Mouse (Mus musculus): ENCODE results near the gene Scube2. TPM values are rescaled to one million over a fixed set of nuclear protein-coding genes. Genes with fewer than 3 reads are reported as not detected.

Scube2 gene
- total and polyA plus RNA-seq, 3 experiments: not detected

DNA sequence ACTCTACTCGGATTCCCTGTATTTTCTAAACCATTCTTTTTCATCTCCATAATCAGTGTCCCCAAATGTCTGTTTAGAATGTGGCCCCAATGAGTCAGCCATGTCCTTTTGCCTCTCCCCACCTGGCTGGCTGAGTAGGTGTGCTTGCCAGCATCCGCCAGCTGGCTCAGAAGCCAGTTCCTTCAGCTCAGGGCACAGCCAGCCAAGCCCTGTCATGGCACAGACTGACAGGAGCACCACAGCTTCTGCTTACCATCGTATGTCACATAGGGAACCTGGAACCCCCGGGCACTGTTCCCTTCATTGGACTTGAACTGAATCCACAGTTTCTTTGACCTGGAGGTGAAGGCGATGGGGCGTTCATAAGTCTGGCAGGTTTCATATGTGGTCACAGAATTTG is 61.1 kb downstream of the Scube2 start:
- H3K4me3 ChIP-seq (replicated peaks in 1 of 3; ENCODE audit: low read depth in 2 of 3, low read length in 2 of 3, poor library complexity in 1 of 3): no peak overlapping the region
- H3K36me3 ChIP-seq (replicated peaks in 1 of 2; ENCODE audit: control insufficient read depth in 1 of 2, insufficient read depth in 1 of 2, low read length in 1 of 2): no peaks in the 10 kb centered on the region
- no peaks in the 10 kb centered on the region for H3K27me3 ChIP-seq (replicated peaks)
- H3K27ac ChIP-seq (ENCODE audit: insufficient read depth, low read depth): no peak overlapping the region
- in situ Hi-C loops (cut with MboI; ENCODE audit: low pct_ligation_motif_present, low pct_unique_long_range_greater_than_20kb, low sequenced_read_pairs) (no loop called here), dilution Hi-C loops (cut with MboI; ENCODE audit: extremely low pct_ligation_motif_present, extremely low pct_unique_long_range_greater_than_20kb, low sequenced_read_pairs) (no loop called here)
- no peak overlapping the region for H3K9ac ChIP-seq (ENCODE audit: insufficient read depth, low read depth)
- no peak overlapping the region for H3K4me2 ChIP-seq (ENCODE audit: insufficient read depth, low read depth, poor library complexity, severe bottlenecking)
- TF ChIP-seq MXI1 (IDR thresholded peaks at IDR 0.05; ENCODE audit: low read depth, low read length) (no peak), CTCF (conservative IDR thresholded peaks at IDR 0.05 in 1 of 2, IDR thresholded peaks at IDR 0.05 in 1 of 2; ENCODE audit: low read depth in 2 of 2, low read length in 2 of 2) (no peak), ETS1 (conservative IDR thresholded peaks at IDR 0.05; ENCODE audit: low read depth, low read length) (no peak), MAZ (IDR thresholded peaks at IDR 0.05; ENCODE audit: low read depth, low read length) (no peak), USF1 (IDR thresholded peaks at IDR 0.05; ENCODE audit: low read depth, low read length) (no peak), GABPA (IDR thresholded peaks at IDR 0.05; ENCODE audit: insufficient replicate concordance, low read depth, low read length) (no peak), ZKSCAN1 (IDR thresholded peaks at IDR 0.05; ENCODE audit: borderline replicate concordance, low read depth, low read length) (no peak), USF2 (conservative IDR thresholded peaks at IDR 0.05; ENCODE audit: low read depth, low read length) (no peak)
- H3K4me1 ChIP-seq (ENCODE audit: control insufficient read depth in 1 of 2, insufficient read depth in 2 of 2): peaks cover 8 to 20% of the 10 kb centered on the region in 2 experiments
- no peak for DNase-seq (ENCODE audit: extremely low read depth)
- no peaks in the 10 kb centered on the region for H3K79me2 ChIP-seq (replicated peaks; ENCODE audit: control insufficient read depth, extremely low read depth, insufficient read depth, poor library complexity, severe bottlenecking)
- H3K9me3 ChIP-seq (replicated peaks; ENCODE audit: low read length): no peaks in the 10 kb centered on the region

DNA sequence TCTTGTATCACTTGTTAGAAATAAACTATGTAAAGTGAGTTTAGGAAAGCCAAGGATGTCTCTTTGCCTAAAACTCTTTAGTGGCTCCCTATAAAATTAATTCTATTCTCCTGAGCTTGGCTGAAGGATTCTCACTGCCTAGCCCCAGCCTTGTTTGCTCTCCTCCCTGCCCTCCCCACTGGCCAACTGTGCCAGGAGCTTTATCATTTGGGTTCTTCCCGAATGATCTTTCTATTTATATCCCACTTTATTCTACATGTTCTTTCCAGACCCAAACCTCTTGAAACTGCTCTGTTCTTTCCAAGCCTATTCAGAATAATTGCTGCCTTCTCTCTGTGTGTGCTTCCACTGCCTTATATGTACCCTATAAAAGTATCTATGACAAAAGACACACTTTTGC is 62.0 kb downstream of the Scube2 start:
- Histone ChIP-seq H3K4me3 (replicated peaks in 1 of 3; ENCODE audit: low read depth in 2 of 3, low read length in 2 of 3, poor library complexity in 1 of 3) (no peak overlapping the region), H3K9me3 (replicated peaks; ENCODE audit: low read length) (no peaks in the 10 kb centered on the region), H3K27ac (ENCODE audit: insufficient read depth, low read depth) (no peak overlapping the region), H3K36me3 (replicated peaks in 1 of 2; ENCODE audit: control insufficient read depth in 1 of 2, insufficient read depth in 1 of 2, low read length in 1 of 2) (no peaks in the 10 kb centered on the region), H3K79me2 (replicated peaks; ENCODE audit: control insufficient read depth, extremely low read depth, insufficient read depth, poor library complexity, severe bottlenecking) (no peaks in the 10 kb centered on the region), H3K4me1 (ENCODE audit: control insufficient read depth in 1 of 2, insufficient read depth in 2 of 2) (peaks cover 8 to 18% of the 10 kb centered on the region in 2 experiments), H3K4me2 (ENCODE audit: insufficient read depth, low read depth, poor library complexity, severe bottlenecking) (no peak overlapping the region), H3K27me3 (replicated peaks) (no peaks in the 10 kb centered on the region), H3K9ac (ENCODE audit: insufficient read depth, low read depth) (no peak overlapping the region)
- TF ChIP-seq NELFE (IDR thresholded peaks at IDR 0.05; ENCODE audit: low read depth, low read length): no peak
- no peak for TF ChIP-seq RAD21 (IDR thresholded peaks at IDR 0.05; ENCODE audit: low read depth, low read length)
- no peak for TF ChIP-seq POLR2A (IDR thresholded peaks at IDR 0.05; ENCODE audit: low read depth, low read length)
- TF ChIP-seq USF2 (conservative IDR thresholded peaks at IDR 0.05; ENCODE audit: low read depth, low read length): no peak
- no peak for TF ChIP-seq EP300 (IDR thresholded peaks at IDR 0.05; ENCODE audit: low read length)
- no peak for TF ChIP-seq IRF4 (IDR thresholded peaks at IDR 0.05; ENCODE audit: low read depth, low read length)
- no peak for TF ChIP-seq SMC3 (IDR thresholded peaks at IDR 0.05; ENCODE audit: low read depth, low read length)
- no peak for TF ChIP-seq MAFK (IDR thresholded peaks at IDR 0.05; ENCODE audit: insufficient replicate concordance, low read length)
- TF ChIP-seq JUN (IDR thresholded peaks at IDR 0.05; ENCODE audit: insufficient read depth, low read depth, low read length): no peak
- no peak for TF ChIP-seq GABPA (IDR thresholded peaks at IDR 0.05; ENCODE audit: insufficient replicate concordance, low read depth, low read length)
- TF ChIP-seq ELF1 (IDR thresholded peaks at IDR 0.05; ENCODE audit: low read depth, low read length): no peak
- TF ChIP-seq NRF1 (IDR thresholded peaks at IDR 0.05; ENCODE audit: low read depth, low read length): no peak
- no peak for TF ChIP-seq CHD1 (IDR thresholded peaks at IDR 0.05; ENCODE audit: low read depth, low read length)
- no peak for DNase-seq (ENCODE audit: extremely low read depth)
- dilution Hi-C loops (cut with MboI; ENCODE audit: extremely low pct_ligation_motif_present, extremely low pct_unique_long_range_greater_than_20kb, low sequenced_read_pairs): no loop called here
- in situ Hi-C loops (cut with MboI; ENCODE audit: low pct_ligation_motif_present, low pct_unique_long_range_greater_than_20kb, low sequenced_read_pairs): no loop called here
